Mouse (Mus musculus): ENCODE measurements around the gene Wsb2.

The Wsb2 gene

GRCm38 (mm10) chr5:117356365-117357128 lies 557 bp upstream of the Wsb2 start:
- WGBS, result under 1% methylated on average over 23 of the region's 24 CpGs

- under 1% methylated on average over 49 of the region's 49 CpGs for WGBS
These were observed 559 bp downstream of the Wsb2 start for GRCm38 (mm10) chr5:117357478-117358247.

- 4% methylated on average over 6 of the region's 6 CpGs for WGBS
These were observed 1.1 kb downstream of the Wsb2 start for GRCm38 (mm10) chr5:117358248-117358630.

- WGBS, result 19% methylated on average over 11 of the region's 11 CpGs
These were observed 1.6 kb downstream of the Wsb2 start for GRCm38 (mm10) chr5:117358725-117359124.

- WGBS, result 39% methylated on average over 7 of the region's 7 CpGs
These were observed 2.6 kb downstream of the Wsb2 start for GRCm38 (mm10) chr5:117359497-117360227.

- WGBS, result 46% methylated on average over 13 of the region's 13 CpGs
These were observed 3.1 kb downstream of the Wsb2 start for GRCm38 (mm10) chr5:117360228-117360515.

- 24% methylated on average over 13 of the region's 13 CpGs for WGBS
These were observed 3.8 kb downstream of the Wsb2 start for GRCm38 (mm10) chr5:117360631-117361541.

GRCm38 (mm10) chr5:117361590-117361989 lies 4.5 kb downstream of the Wsb2 start:
- WGBS, result 50% methylated on average over 4 of the region's 4 CpGs

GRCm38 (mm10) chr5:117363066-117363782 lies 6.1 kb downstream of the Wsb2 start:
- WGBS, result 46% methylated on average over 15 of the region's 15 CpGs

GRCm38 (mm10) chr5:117364821-117365220 lies 7.7 kb downstream of the Wsb2 start:
- WGBS, result 57% methylated on average over 3 of the region's 3 CpGs

GRCm38 (mm10) chr5:117365904-117366561 lies 8.9 kb downstream of the Wsb2 start:
- WGBS, result 86% methylated on average over 13 of the region's 13 CpGs

GRCm38 (mm10) chr5:117367206-117367605 lies 10.1 kb downstream of the Wsb2 start:
- 75% methylated on average over 8 of the region's 8 CpGs for WGBS

- WGBS, result 58% methylated on average over 10 of the region's 10 CpGs
These were observed 13.5 kb downstream of the Wsb2 start for GRCm38 (mm10) chr5:117370592-117370991.

- WGBS, result 90% methylated on average over 9 of the region's 9 CpGs
These were observed 16.3 kb downstream of the Wsb2 start for GRCm38 (mm10) chr5:117373418-117373817.

- WGBS, result 55% methylated on average over 7 of the region's 7 CpGs
These were observed 17.4 kb downstream of the Wsb2 start for GRCm38 (mm10) chr5:117374372-117375049.

GRCm38 (mm10) chr5:117376331-117376761 lies 19.2 kb downstream of the Wsb2 start:
- WGBS, result 44% methylated on average over 11 of the region's 11 CpGs

- 74% methylated on average over 14 of the region's 14 CpGs for WGBS
These were observed 20.6 kb downstream of the Wsb2 start for GRCm38 (mm10) chr5:117377731-117378130.

GRCm38 (mm10) chr5:117380199-117380598 lies 23.1 kb downstream of the Wsb2 start:
- 78% methylated on average over 4 of the region's 4 CpGs for WGBS

GRCm38 (mm10) chr5:117381785-117382184 lies 24.7 kb downstream of the Wsb2 start:
- 76% methylated on average over 7 of the region's 7 CpGs for WGBS

- WGBS, result 78% methylated on average over 12 of the region's 12 CpGs
These were observed 26.1 kb downstream of the Wsb2 start for GRCm38 (mm10) chr5:117383198-117383597.
